Mouse (Mus musculus) ES-Bruce4 (cell line): ENCODE results near the gene Cygb. TPM values are rescaled to one million over a fixed set of nuclear protein-coding genes. Genes with fewer than 3 reads are reported as not detected.
A peak's percentile ranks its signal among the peaks of the same experiment; 100 is the strongest.

Experiments used
- H3K27ac ChIP-seq: 2 replicates; pipeline ENCODE4 v1.5.1; 2012; ENCODE audit warnings: low read length, inconsistent platforms; ENCODE audit not compliant: insufficient read depth
- H3K27me3 ChIP-seq: 2 replicates; pipeline ENCODE4 v1.6.1; 2012; ENCODE audit warnings: mild to moderate bottlenecking, low read length, inconsistent platforms; ENCODE audit not compliant: control insufficient read depth, poor library complexity, insufficient read depth, severe bottlenecking
- H3K36me3 ChIP-seq: 2 replicates; pipeline ENCODE4 v1.6.1; 2012; ENCODE audit warnings: inconsistent platforms, mild to moderate bottlenecking, low read length, moderate library complexity; ENCODE audit not compliant: control insufficient read depth, poor library complexity, insufficient read depth, severe bottlenecking
- H3K4me1 ChIP-seq: one replicate; pipeline ENCODE4 v1.8.1; 2011; ENCODE audit warnings: low read length; ENCODE audit not compliant: control insufficient read depth, insufficient read depth
- H3K4me3 ChIP-seq: 2 replicates; pipeline ENCODE4 v1.5.1; 2011; ENCODE audit warnings: low read depth, mild to moderate bottlenecking, low read length
- H3K9ac ChIP-seq: 2 replicates; pipeline ENCODE4 v1.6.1; 2012; ENCODE audit warnings: low read depth, mild to moderate bottlenecking, inconsistent platforms; ENCODE audit not compliant: poor library complexity, severe bottlenecking
- H3K9me3 ChIP-seq: replicated peaks from 2 replicates; pipeline ENCODE4 v1.6.1; 2012; ENCODE audit warnings: mild to moderate bottlenecking, low read length, inconsistent platforms; ENCODE audit not compliant: control insufficient read depth, poor library complexity, insufficient read depth, severe bottlenecking
- CTCF ChIP-seq: IDR thresholded peaks from one replicate; pipeline ENCODE4 v1.8.1; 2011; ENCODE audit warnings: low read depth, low read length
- EP300 ChIP-seq: IDR thresholded peaks from 2 replicates; pipeline ENCODE4 v1.6.1; 2011; ENCODE audit warnings: low read depth, low read length; ENCODE audit not compliant: insufficient read depth
- POLR2A ChIP-seq: IDR thresholded peaks from one replicate; pipeline ENCODE4 v1.8.1; 2011; ENCODE audit warnings: low read length; ENCODE audit not compliant: insufficient read depth
- polyA plus RNA-seq: library from polyadenylated mRNA; stranded (reverse); fragments of >200 nt; gene quantifications from 2 replicates; pipeline ENCODE4 v1.2.4, GENCODE M21; 2011; ENCODE audit warnings: low read depth; ENCODE audit not compliant: missing spikeins, insufficient read depth, insufficient read length

The Cygb gene
- polyA plus RNA-seq, 1 experiment: not detected

DNA sequence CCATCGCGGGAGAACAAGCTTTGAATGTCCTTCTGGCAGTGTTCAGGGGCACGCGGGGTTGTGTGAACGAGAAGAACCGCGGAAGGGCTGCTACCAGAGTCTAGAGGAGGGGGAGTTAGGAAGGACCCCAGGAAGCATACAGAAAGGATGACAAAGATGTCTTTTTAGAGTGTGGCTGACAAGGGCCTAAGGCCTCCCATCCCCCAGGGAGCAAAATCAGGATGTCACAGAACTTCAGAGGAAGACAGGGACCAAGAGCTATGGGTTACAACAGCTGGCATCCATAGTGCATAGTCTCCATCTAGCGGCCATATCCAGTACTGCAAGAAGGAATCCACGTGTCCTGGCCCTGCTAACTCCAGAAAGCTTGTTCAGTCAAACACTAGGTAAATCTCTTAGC is 25.4 kb downstream of the Cygb start:
- Histone ChIP-seq H3K4me3 (no peak overlapping the region), H3K4me1 (peaks cover 7% of the 10 kb centered on the region), H3K36me3 (no peaks in the 10 kb centered on the region), H3K27ac (no peak overlapping the region), H3K9ac (no peak overlapping the region), H3K9me3 (no peaks in the 10 kb centered on the region), H3K27me3 (no peaks in the 10 kb centered on the region)
- TF ChIP-seq CTCF (peak; percentile 69), EP300 (no peak), POLR2A (no peak)

- Histone ChIP-seq H3K9ac (no peak overlapping the region), H3K36me3 (no peaks in the 10 kb centered on the region), H3K27me3 (no peaks in the 10 kb centered on the region), H3K4me3 (no peak overlapping the region), H3K4me1 (peaks cover 7% of the 10 kb centered on the region), H3K9me3 (no peaks in the 10 kb centered on the region), H3K27ac (no peak overlapping the region)
- TF ChIP-seq EP300: no peak
- peak; percentile 39 for TF ChIP-seq CTCF
- no peak for TF ChIP-seq POLR2A
Measured at GRCm38 (mm10) chr11:116627072-116628020, 26.8 kb downstream of the Cygb start.

- Histone ChIP-seq H3K36me3 (no peaks in the 10 kb centered on the region), H3K9me3 (no peaks in the 10 kb centered on the region), H3K9ac (no peak within 1 kb of the TSS), H3K27me3 (no peaks in the 10 kb centered on the region), H3K27ac (no peak within 1 kb of the TSS), H3K4me3 (no peak within 1 kb of the TSS), H3K4me1 (peaks cover 9% of the 10 kb centered on the region)
- TF ChIP-seq EP300 (no peak), POLR2A (no peak), CTCF (no peak)
Measured at GRCm38 (mm10) chr11:116626299-116627071, 27.6 kb downstream of the Cygb start, which contains the start of gene Rhbdf2. TSS of gene Rhbdf2 (minus strand) at chr11:116627019.

GRCm38 (mm10) chr11:116625081-116626000 is 28.8 kb downstream of the Cygb start:
- Histone ChIP-seq H3K27me3 (no peaks in the 10 kb centered on the region), H3K4me3 (0 out of 2 replicates have a peak overlapping the region, but pooled peaks have one; percentile 7), H3K9ac (peak overlapping the region; percentile 86), H3K4me1 (peaks cover 12% of the 10 kb centered on the region), H3K27ac (peak overlapping the region; percentile 91), H3K36me3 (no peaks in the 10 kb centered on the region), H3K9me3 (no peaks in the 10 kb centered on the region)
- TF ChIP-seq CTCF: peak; percentile 89
- TF ChIP-seq POLR2A: no peak
- 0 out of 2 replicates have a peak, but pooled peaks have one; percentile 27 for TF ChIP-seq EP300

- no peaks in the 10 kb centered on the region for H3K9me3 ChIP-seq
- peak overlapping the region; percentile 86 for H3K9ac ChIP-seq
- peak; percentile 93 for TF ChIP-seq POLR2A
- TF ChIP-seq CTCF: no peak
- TF ChIP-seq EP300: 0 out of 2 replicates have a peak, but pooled peaks have one; percentile 23
- no peaks in the 10 kb centered on the region for H3K27me3 ChIP-seq
- H3K4me1 ChIP-seq: peaks cover 13% of the 10 kb centered on the region
- peak overlapping the region; percentile 91 for H3K27ac ChIP-seq
- peak overlapping the region; percentile 86 for H3K4me3 ChIP-seq
- no peaks in the 10 kb centered on the region for H3K36me3 ChIP-seq
Measured at GRCm38 (mm10) chr11:116624131-116624832, 29.8 kb downstream of the Cygb start.
